Mouse (Mus musculus) erythroblast, embryonic 14.5 days (primary cell): Measurements from ENCODE around the gene Tfdp1.

ENCODE experiments used
- GATA1 ChIP-seq: IDR thresholded peaks from 2 replicates; pipeline ENCODE4 v1.6.1; 2012; ENCODE audit warnings: low read length, inconsistent platforms, mixed read lengths
- TAL1 ChIP-seq: IDR thresholded peaks from 3 replicates; pipeline ENCODE4 v1.6.1; 2012; ENCODE audit warnings: low read length, inconsistent platforms, mixed read lengths

DNA sequence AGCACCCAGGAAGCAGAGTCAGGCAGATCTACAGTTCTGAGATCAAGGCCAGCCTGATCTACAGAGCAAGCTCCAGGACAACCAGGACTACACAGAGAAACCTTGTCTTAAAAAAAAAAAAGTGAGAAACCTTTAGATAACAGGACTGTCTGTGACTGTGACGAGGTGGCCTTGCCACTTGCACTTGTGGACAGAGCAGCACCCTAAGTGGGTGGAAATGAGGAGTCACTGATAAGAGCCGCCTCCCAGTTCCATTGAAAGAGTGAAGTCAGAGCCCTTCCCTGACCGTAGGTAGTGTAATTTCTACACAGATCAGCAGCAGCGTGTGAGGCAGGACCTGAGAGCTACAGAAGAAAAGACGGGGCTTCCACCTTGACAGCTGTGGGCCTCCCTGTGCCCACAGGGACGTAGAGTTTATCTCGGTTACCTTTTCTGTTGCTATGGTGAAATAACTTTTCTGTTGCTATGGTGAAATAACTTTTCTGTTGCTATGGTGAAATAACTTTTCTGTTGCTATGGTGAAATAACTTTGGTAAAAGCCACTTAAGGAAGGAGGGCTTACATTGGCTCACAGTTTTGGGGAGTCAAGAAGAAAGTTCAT lies 32.1 kb upstream of the Tfdp1 start:
- TF ChIP-seq GATA1 (no peak), TAL1 (no peak)
